Mouse (Mus musculus) stomach, embryonic 14.5 days (tissue): Measurements from ENCODE around the gene Snap23. TPM values are rescaled to one million over a fixed set of nuclear protein-coding genes. Genes with fewer than 3 reads are reported as not detected.
"Not testable (repeated sequence)": the region's sequence is repeated elsewhere in the genome, so short reads cannot be mapped to it uniquely, and the experiment has no call there.

Experiments used
- ATAC-seq: fragments of 200-750 bp; cut with Nextera tagmentation; 2 replicates; pipeline ENCODE4 v1.8.0; 2017; ENCODE audit warnings: low read depth, moderate TSS enrichment; ENCODE audit not compliant: insufficient number of reproducible peaks, insufficient read depth, low FRiP score
- H3K27ac ChIP-seq: fragments of 300-500 bp; sonication (generic); 2 replicates; pipeline ENCODE4 v1.5.1; 2014; ENCODE audit warnings: mild to moderate bottlenecking, low read length, moderate library complexity, mixed read lengths
- H3K27me3 ChIP-seq: fragments of 300-500 bp; sonication (generic); 2 replicates; pipeline ENCODE4 v1.6.1; 2014; ENCODE audit warnings: low read length, control low read depth, mixed read lengths; ENCODE audit not compliant: control insufficient read depth, insufficient read depth
- H3K36me3 ChIP-seq: fragments of 300-500 bp; sonication (generic); 2 replicates; pipeline ENCODE4 v1.6.1; 2014; ENCODE audit warnings: mild to moderate bottlenecking, control low read depth, low read length, moderate library complexity, mixed read lengths; ENCODE audit not compliant: control insufficient read depth, insufficient read depth
- H3K4me1 ChIP-seq: fragments of 300-500 bp; sonication (generic); 2 replicates; pipeline ENCODE4 v1.6.1; 2014; ENCODE audit warnings: low read length, control low read depth, mixed read lengths; ENCODE audit not compliant: control insufficient read depth, insufficient read depth
- H3K4me2 ChIP-seq: fragments of 300-500 bp; sonication (generic); replicated peaks from 2 replicates; pipeline ENCODE4 v1.6.1; 2014; ENCODE audit warnings: low read depth, low read length, control low read depth
- H3K4me3 ChIP-seq: fragments of 300-500 bp; sonication (generic); 2 replicates; pipeline ENCODE4 v1.5.1; 2014; ENCODE audit warnings: low read depth, low read length, control low read depth
- H3K9ac ChIP-seq: fragments of 300-500 bp; sonication (generic); replicated peaks from 2 replicates; pipeline ENCODE4 v1.6.1; 2014; ENCODE audit warnings: low read depth, mild to moderate bottlenecking, control low read depth, low read length, moderate library complexity, mixed read lengths
- H3K9me3 ChIP-seq: fragments of 300-500 bp; sonication (generic); 2 replicates; pipeline ENCODE4 v1.6.1; 2016; ENCODE audit warnings: low read depth, low read length, control low read depth; ENCODE audit not compliant: control insufficient read depth
- WGBS: fragments of 180-500 bp; shearing (Covaris S2); extraction: QIAGEN DNeasy Blood & Tissue Kit; methylation state at CpG from one replicate; pipeline ENCODE4 v1.1.7; 2014; 5-methylcytosine and 5-hydroxymethylcytosine counted together
- polyA plus RNA-seq: library from polyadenylated mRNA; unstranded; fragments of >200 nt; fragmentation: Nextera tagmentation; extraction: Ambion mirVana; gene quantifications from 2 replicates; pipeline ENCODE4 v1.2.1, GENCODE M21; 2014

Snap23 gene
- polyA plus RNA-seq, 1 experiment from 2014 or later, result 52.9 TPM

DNA sequence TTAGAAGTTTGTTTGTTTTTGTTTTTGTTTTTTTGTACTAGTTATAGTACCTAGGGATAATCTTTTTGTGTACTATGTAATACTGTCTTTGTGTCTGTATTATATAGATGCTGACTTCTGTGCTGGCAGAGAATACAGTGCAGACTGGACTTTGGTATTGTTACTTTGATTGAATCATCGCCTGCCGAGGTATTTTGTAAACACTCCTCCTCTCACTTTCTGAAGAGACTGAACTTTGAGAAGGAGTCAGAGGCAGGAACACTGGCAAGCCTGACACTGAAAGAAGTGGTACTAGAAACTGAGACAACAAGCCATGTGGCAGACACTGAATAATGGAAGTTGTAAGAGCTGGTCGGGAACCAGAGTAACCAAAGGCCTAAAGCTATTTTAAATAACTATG lies 10.6 kb upstream of the Snap23 start:
- no peaks in the 10 kb centered on the region for H3K9me3 ChIP-seq
- H3K27me3 ChIP-seq, result no peaks in the 10 kb centered on the region
- peaks cover 2% of the 10 kb centered on the region; the same call in 1 of the 2 replicates for H3K4me1 ChIP-seq
- no peak overlapping the region for H3K4me2 ChIP-seq
- no peak for ATAC-seq
- 57% methylated on average over 3 of the region's 3 CpGs for WGBS
- H3K27ac ChIP-seq, result no peak overlapping the region
- H3K4me3 ChIP-seq, result no peak overlapping the region
- H3K9ac ChIP-seq, result no peak overlapping the region
- peaks cover 12% of the 10 kb centered on the region for H3K36me3 ChIP-seq

DNA sequence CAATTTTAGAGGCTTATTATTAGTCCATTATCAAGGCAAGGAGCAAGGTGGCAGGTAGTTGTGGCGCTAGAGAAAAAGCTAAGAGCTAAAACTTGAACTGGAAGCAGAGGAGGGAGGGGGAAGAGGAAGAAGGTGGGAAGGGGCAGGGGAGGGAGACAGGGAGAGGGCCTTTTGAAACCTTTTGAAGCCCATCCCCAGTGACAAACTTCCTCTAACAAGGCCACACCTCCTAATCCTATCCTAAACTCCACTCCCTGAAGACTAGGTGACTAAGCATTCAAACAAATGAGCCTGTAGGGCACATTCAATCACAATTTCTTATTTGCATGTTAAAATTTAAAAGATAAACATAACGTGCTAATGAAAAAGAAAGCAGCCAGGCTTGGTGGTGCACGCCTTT lies 8.7 kb upstream of the Snap23 start:
- no peak overlapping the region for H3K4me3 ChIP-seq
- H3K27me3 ChIP-seq, result no peaks in the 10 kb centered on the region
- ATAC-seq, result no peak
- 74% methylated on average over 3 of the region's 3 CpGs for WGBS
- 0 out of 2 replicates have a peak, but pooled peaks cover 3% of the 10 kb centered on the region for H3K36me3 ChIP-seq
- H3K9ac ChIP-seq, result no peak overlapping the region
- H3K4me2 ChIP-seq, result no peak overlapping the region
- H3K9me3 ChIP-seq, result no peaks in the 10 kb centered on the region
- H3K27ac ChIP-seq, result no peak overlapping the region
- peaks cover 9% of the 10 kb centered on the region; the same call in 1 of the 2 replicates for H3K4me1 ChIP-seq

DNA sequence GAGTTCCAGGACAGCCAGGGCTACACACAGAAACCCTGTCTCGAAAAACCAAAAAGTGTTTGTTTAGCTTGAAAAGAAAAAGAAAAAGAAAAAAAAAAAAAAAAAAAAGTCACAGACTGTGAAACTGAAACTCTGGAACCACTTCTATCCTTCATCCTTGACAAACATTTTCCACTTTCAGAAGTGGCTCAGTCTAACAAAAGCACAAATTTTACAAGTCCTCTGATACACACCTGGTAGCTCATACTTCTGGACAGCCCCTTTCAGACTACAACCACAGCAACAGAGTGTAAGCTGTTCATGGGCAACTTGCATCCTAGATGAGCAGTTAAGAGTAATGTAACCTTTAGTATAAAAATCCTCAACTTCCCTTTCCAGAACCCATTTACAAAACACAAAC lies 5.9 kb upstream of the Snap23 start:
- WGBS, result 67% methylated on average over 1 of the region's 1 CpGs
- Histone ChIP-seq H3K27ac (no peak overlapping the region), H3K36me3 (no peaks in the 10 kb centered on the region), H3K9ac (no peak overlapping the region), H3K4me3 (no peak overlapping the region), H3K27me3 (no peaks in the 10 kb centered on the region), H3K9me3 (no peaks in the 10 kb centered on the region), H3K4me1 (peaks cover 9% of the 10 kb centered on the region; the same call in 1 of the 2 replicates), H3K4me2 (no peak overlapping the region)
- no peak for ATAC-seq

DNA sequence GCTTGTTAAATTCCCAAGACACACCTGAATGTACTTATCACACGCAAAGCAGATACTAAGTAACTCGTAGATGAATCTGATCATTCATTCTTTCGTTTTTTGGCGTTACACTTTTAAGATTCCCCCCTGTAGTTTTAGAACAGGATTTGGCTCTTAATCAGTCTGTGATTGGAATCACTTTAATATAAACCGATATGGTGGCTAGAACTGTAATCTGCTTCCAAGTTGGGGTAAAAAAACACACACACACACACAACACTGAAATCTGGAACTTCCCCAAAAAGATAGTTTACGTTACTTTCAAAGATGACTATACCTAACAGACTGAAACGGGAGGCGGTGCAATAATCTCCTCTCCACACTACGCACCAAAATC lies 4.6 kb upstream of the Snap23 start:
- 22% methylated on average over 9 of the region's 9 CpGs for WGBS
- Histone ChIP-seq H3K4me1 (peaks cover 9% of the 10 kb centered on the region; the same call in 1 of the 2 replicates), H3K9me3 (no peaks in the 10 kb centered on the region), H3K9ac (peak overlapping the region; percentile 78), H3K27ac (no peak overlapping the region), H3K4me2 (peak overlapping the region; percentile 46), H3K36me3 (no peaks in the 10 kb centered on the region), H3K27me3 (no peaks in the 10 kb centered on the region), H3K4me3 (peak overlapping the region; percentile 74)
- no peak for ATAC-seq

DNA sequence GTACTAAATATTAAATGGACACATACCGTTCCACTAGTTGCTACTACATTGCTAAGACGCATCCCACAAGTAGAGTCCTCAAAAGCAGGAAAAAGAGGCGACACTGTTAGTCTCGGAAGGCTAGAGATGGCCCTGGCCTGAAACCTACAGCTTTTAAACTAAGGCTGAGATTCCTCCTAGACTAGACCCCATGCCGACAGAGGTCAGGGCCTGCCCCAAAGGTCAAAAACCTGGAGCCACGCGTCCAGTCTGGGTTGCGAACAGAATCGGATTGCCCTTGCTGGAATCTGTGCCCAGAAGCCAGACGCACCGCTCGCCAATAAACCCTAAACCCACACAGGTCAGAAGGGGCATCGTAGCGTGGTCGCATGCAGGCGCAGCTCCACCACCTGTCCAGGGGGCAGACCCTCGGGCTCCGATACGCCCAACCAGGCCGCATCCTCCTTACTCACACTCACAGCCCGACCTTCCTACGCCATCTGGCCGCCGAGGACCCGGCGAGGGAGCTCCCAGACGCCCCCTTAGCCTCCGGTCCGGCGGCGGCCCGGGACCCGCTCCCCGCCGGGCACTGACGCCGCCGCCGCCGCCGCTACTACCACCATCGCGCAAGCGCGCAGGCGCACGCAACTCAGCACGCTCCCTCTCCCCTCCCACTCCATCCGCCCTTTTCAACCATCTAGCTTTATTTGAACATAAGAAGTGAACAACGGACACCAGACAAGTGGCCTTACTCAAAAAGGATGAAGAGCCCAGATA lies 4.1 kb upstream of the Snap23 start, which contains the start of gene Zfp106:
Gene Zfp106, minus strand, starts transcription at position 609 of the 756 bp plus-strand sequence.
- H3K4me2 ChIP-seq, result peak within 1 kb of the TSS; percentile 46
- WGBS, result under 1% methylated on average over 50 of the region's 50 CpGs
- H3K4me3 ChIP-seq, result peak within 1 kb of the TSS; percentile 74
- H3K9ac ChIP-seq, result peak within 1 kb of the TSS; percentile 78
- peak; percentile 81 for ATAC-seq
- no peaks in the 10 kb centered on the region for H3K9me3 ChIP-seq
- peak within 1 kb of the TSS; percentile 66; the same call in 1 of the 2 replicates for H3K27ac ChIP-seq
- H3K36me3 ChIP-seq, result no peaks in the 10 kb centered on the region
- no peaks in the 10 kb centered on the region for H3K27me3 ChIP-seq
- H3K4me1 ChIP-seq, result peaks cover 9% of the 10 kb centered on the region; the same call in 1 of the 2 replicates

DNA sequence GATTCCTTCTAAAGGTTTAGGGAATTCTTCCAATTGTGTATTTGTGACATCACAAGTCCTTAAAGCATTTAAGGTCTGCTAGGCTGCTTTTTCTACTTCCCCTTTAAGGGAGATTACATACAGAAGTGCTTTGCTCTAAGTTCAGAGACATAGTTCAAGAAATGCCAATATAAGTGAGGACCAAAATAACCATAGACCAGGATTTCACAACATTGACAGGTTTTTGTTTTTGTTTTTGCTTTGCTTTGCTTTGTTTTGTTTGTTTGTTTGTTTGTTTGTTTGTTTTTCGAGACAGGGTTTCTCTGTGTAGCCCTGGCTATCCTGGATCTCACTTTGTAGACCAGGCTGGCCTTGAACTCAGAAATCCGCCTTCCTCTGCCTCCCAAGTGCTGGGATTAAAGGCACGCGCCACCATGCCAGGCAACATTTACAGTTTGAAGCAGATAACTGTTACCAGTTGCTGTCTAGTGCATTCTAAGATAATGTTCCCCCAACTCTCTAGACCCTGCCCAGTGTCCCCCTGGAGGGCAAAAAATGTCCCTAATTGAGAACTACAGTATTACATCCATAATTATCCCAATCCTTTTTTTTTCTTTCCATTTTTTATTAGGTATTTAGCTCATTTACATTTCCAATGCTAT lies 2.8 kb upstream of the Snap23 start:
- H3K36me3 ChIP-seq, H3K9me3 ChIP-seq, H3K4me3 ChIP-seq, H3K27me3 ChIP-seq, H3K27ac ChIP-seq, H3K9ac ChIP-seq, H3K4me2 ChIP-seq, ATAC-seq: not testable (repeated sequence)
- peaks cover 17% of the 10 kb centered on the region; the same call in 1 of the 2 replicates for H3K4me1 ChIP-seq
- WGBS, result 86% methylated on average over 4 of the region's 4 CpGs

DNA sequence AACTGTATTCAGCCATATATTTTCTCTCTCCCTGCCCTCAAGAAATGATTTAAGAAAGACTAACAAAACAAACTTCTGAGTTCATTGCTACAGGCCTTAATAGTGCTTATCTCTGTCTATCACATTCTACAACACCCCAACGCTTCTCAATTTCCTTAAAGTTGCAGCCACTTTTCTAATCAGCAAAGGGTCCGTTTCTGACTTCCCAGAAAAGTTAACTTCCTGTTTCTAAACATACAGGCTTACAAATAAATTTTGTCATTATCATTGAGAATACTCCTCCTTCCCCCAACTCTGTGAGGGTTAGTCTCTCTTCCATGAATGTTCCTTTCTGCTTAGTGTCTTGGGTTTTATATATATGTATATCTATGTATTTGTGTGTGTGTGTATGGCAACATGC lies 2.1 kb upstream of the Snap23 start:
- Histone ChIP-seq H3K4me1 (peaks cover 17% of the 10 kb centered on the region; the same call in 1 of the 2 replicates), H3K9me3 (no peaks in the 10 kb centered on the region), H3K36me3 (no peaks in the 10 kb centered on the region), H3K9ac (no peak overlapping the region), H3K27ac (no peak overlapping the region), H3K27me3 (no peaks in the 10 kb centered on the region), H3K4me3 (no peak overlapping the region), H3K4me2 (no peak overlapping the region)
- WGBS, result 86% methylated on average over 2 of the region's 2 CpGs
- ATAC-seq, result no peak

DNA sequence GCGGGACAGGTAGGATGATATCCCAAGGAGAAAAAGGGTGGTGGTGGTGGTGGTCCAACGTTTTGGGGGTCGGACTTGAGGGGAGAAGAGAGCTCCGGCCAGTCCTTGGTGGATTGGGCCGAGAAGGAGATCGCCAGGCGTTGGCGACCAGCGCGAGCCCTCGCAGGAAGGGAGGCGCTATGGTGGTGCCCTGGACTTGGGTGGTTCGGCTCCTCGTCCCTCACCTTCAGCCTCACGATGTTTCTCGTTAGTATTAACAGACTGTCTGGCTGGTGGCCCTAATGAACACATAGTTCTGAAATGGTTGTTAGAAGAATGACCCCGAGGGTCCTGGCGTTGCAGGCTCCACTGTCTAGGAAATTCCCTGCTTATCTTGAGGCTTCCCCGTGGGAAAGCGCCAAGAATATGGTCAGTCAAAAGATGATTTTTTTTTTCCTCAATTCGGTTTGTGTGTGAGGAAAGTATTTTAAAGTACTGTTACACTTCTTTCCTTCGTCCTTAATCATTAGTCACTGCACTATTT lies 388 bp downstream of the Snap23 start:
- Histone ChIP-seq H3K4me3 (peak overlapping the region; percentile 75), H3K9ac (peak overlapping the region; percentile 47), H3K9me3 (no peaks in the 10 kb centered on the region), H3K4me2 (peak overlapping the region; percentile 57), H3K27me3 (no peaks in the 10 kb centered on the region), H3K36me3 (peaks cover 6% of the 10 kb centered on the region; the same call in 1 of the 2 replicates), H3K4me1 (peaks cover 9% of the 10 kb centered on the region; the same call in 1 of the 2 replicates), H3K27ac (peak overlapping the region; percentile 80)
- WGBS, result under 1% methylated on average over 22 of the region's 22 CpGs
- peak; percentile 46 for ATAC-seq
